Mouse (Mus musculus): Measurements from ENCODE around the gene Skap1.

GRCm38 (mm10) chr11:96456508-96457305 is 7.7 kb upstream of the Skap1 start:
- TF ChIP-seq CTCF (IDR thresholded peaks at IDR 0.05; ENCODE audit: low read depth) (no peak), EP300 (IDR thresholded peaks at IDR 0.05; ENCODE audit: low read depth) (no peak)

All from liver, postnatal 0 days (tissue).